Mouse (Mus musculus) liver, embryonic 13.5 days (tissue): ENCODE results near the gene Hist2h3c1. TPM values are rescaled to one million over a fixed set of nuclear protein-coding genes. Genes with fewer than 3 reads are reported as not detected.
"Not testable (repeated sequence)": the region's sequence is repeated elsewhere in the genome, so short reads cannot be mapped to it uniquely, and the experiment has no call there.

Experiments used
- ATAC-seq: fragments of 200-750 bp; cut with Nextera tagmentation; 2 replicates; pipeline ENCODE4 v1.8.0; 2017; ENCODE audit warnings: low read depth, mild to moderate bottlenecking, moderate number of reproducible peaks, moderate library complexity
- DNase-seq: peaks from one replicate; pipeline ENCODE4 v3.0.0; 2022
- H3K27ac ChIP-seq: fragments of 300-500 bp; sonication (generic); 2 replicates; pipeline ENCODE4 v1.5.1; 2015; ENCODE audit warnings: moderate library complexity, mild to moderate bottlenecking, inconsistent platforms
- H3K27me3 ChIP-seq: fragments of 300-500 bp; sonication (generic); 2 replicates; pipeline ENCODE4 v1.6.1; 2015; ENCODE audit warnings: mild to moderate bottlenecking, inconsistent platforms
- H3K36me3 ChIP-seq: fragments of 300-500 bp; sonication (generic); 2 replicates; pipeline ENCODE4 v1.6.1; 2015; ENCODE audit warnings: mild to moderate bottlenecking, inconsistent platforms
- H3K4me1 ChIP-seq: fragments of 300-500 bp; sonication (generic); replicated peaks from 2 replicates; pipeline ENCODE4 v1.6.1; 2015; ENCODE audit warnings: inconsistent platforms
- H3K4me2 ChIP-seq: fragments of 300-500 bp; sonication (generic); 2 replicates; pipeline ENCODE4 v1.6.1; 2015; ENCODE audit warnings: inconsistent platforms, mild to moderate bottlenecking, moderate library complexity
- H3K4me3 ChIP-seq: fragments of 300-500 bp; sonication (generic); replicated peaks from 2 replicates; pipeline ENCODE4 v1.5.1; 2015; ENCODE audit warnings: mild to moderate bottlenecking, inconsistent platforms
- H3K9ac ChIP-seq: fragments of 300-500 bp; sonication (generic); 2 replicates; pipeline ENCODE4 v1.6.1; 2015; ENCODE audit warnings: mild to moderate bottlenecking, inconsistent platforms
- H3K9me3 ChIP-seq: fragments of 300-500 bp; sonication (generic); replicated peaks from 2 replicates; pipeline ENCODE4 v1.6.1; 2016; ENCODE audit warnings: inconsistent platforms
- WGBS: fragments of 180-500 bp; shearing (Covaris S2); methylation state at CpG from one replicate; pipeline ENCODE4 v1.1.7; 2015; ENCODE audit not compliant: insufficient replicate concordance; 5-methylcytosine and 5-hydroxymethylcytosine counted together
- polyA plus RNA-seq: library from polyadenylated mRNA; unstranded; fragments of >200 nt; fragmentation: Nextera tagmentation; extraction: Ambion mirVana; gene quantifications from 2 replicates; pipeline ENCODE4 v1.2.1, GENCODE M21; 2015

Gene Hist2h3c1
- polyA plus RNA-seq, 1 experiment from 2014 or later: 2.3 TPM

DNA sequence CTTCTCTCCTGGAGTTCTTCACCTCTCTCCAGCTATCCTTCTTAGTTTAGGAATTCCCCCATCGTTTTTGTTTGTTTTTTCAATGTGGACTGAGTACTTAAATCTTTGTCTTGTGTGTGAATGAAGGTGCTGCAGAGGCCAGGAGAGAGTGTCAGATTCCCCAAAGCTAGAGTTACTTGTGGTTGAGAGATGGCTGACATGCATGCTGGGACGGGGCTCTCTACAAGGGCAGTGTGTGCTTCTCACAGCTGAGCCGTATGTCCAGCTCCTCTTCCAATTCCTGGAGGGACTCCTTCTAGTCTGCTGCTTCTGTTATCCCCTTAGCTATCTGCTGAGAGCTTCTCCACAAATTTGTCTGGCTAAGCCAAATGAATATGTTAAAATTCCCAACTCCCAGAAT is 10.6 kb upstream of the Hist2h3c1 start:
- peak overlapping the region; percentile 97; the same call in 1 of the 2 replicates for H3K27ac ChIP-seq
- H3K4me1 ChIP-seq: peaks cover 34% of the 10 kb centered on the region
- 61% methylated on average over 3 of the region's 3 CpGs for WGBS
- DNase-seq (no peak), ATAC-seq (no peak)
- no peaks in the 10 kb centered on the region for H3K9me3 ChIP-seq
- H3K36me3 ChIP-seq: no peaks in the 10 kb centered on the region
- no peaks in the 10 kb centered on the region for H3K27me3 ChIP-seq
- peak overlapping the region; percentile 79 for H3K4me2 ChIP-seq
- peak overlapping the region; percentile 88 for H3K9ac ChIP-seq
- H3K4me3 ChIP-seq: peak overlapping the region; percentile 64

- H3K27ac ChIP-seq: peak overlapping the region; percentile 97
- peak overlapping the region; percentile 64 for H3K4me3 ChIP-seq
- H3K4me2 ChIP-seq: peak overlapping the region; percentile 79
- no peaks in the 10 kb centered on the region for H3K27me3 ChIP-seq
- no peak for DNase-seq
- no peaks in the 10 kb centered on the region for H3K36me3 ChIP-seq
- peak overlapping the region; percentile 88 for H3K9ac ChIP-seq
- no peak for ATAC-seq
- H3K4me1 ChIP-seq: peaks cover 39% of the 10 kb centered on the region
- H3K9me3 ChIP-seq: no peaks in the 10 kb centered on the region
- 78% methylated on average over 4 of the region's 4 CpGs for WGBS
Observed at GRCm38 (mm10) chr3:96236834-96237334, 9.6 kb upstream of the Hist2h3c1 start.

DNA sequence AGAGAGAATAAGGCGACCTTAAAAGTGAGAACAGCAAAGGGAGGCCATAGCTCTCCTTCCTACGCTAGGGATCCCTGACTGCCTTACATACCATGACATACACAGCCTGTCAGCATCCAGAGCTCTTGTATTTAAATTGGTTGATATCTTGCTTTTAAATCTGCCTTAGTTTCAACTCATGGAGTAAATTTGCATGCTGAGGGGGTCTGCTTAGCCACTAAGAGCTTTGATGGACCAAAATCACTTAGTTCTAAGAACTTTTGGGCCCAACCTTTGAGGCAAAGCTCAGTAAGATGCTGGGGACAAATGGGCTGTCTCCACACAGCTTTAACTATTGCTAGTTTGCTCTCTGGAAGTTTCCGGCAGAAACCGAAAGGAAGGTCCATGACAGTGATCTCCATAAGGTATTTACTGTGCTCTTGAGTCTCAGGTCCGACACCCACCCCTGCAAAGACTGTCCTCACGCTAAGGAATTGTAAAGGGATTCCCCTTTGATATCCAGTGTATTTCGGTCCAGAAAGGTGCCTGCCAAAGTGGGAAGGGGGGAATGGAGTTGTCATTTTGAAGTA is 9.1 kb upstream of the Hist2h3c1 start:
- H3K4me1 ChIP-seq: peaks cover 44% of the 10 kb centered on the region
- H3K27me3 ChIP-seq: no peaks in the 10 kb centered on the region
- peak overlapping the region; percentile 97 for H3K27ac ChIP-seq
- H3K36me3 ChIP-seq: no peaks in the 10 kb centered on the region
- ATAC-seq (no peak), DNase-seq (no peak)
- no peaks in the 10 kb centered on the region for H3K9me3 ChIP-seq
- H3K4me3 ChIP-seq: peak overlapping the region; percentile 64
- 23% methylated on average over 7 of the region's 7 CpGs for WGBS
- H3K4me2 ChIP-seq: peak overlapping the region; percentile 79
- peak overlapping the region; percentile 88 for H3K9ac ChIP-seq

DNA sequence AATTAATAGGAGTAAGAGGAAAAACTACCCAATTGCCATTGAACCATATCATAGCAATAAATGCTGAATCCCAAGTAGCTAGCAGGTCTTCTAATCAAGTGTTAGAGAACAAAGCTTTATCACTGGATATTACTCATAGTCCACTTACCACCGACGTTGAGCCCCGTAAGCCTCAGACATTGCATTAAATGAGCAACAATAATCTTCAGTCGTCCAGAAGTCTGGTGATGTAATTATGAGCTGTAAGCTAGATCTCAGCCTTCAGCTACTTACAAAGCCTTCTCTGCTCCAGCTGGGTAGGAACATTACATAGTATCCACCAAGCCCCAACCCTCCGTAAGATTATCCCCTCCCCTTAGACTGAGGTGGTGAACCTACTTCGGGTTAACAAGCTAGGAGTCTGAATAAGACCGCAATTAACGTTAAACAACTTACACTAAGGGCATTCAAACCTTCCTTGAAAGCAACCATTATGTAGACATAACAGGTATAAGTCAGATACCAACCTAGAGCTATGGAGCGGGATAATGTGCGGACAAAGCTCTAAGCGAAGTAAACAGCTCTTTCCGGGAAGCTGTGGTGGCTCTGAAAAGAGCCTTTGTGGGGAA is 8.5 kb upstream of the Hist2h3c1 start:
- Histone ChIP-seq H3K4me2 (peak overlapping the region; percentile 79), H3K4me3 (peak overlapping the region; percentile 64), H3K27me3 (no peaks in the 10 kb centered on the region), H3K9me3 (no peaks in the 10 kb centered on the region), H3K27ac (peak overlapping the region; percentile 97), H3K36me3 (no peaks in the 10 kb centered on the region), H3K4me1 (peaks cover 48% of the 10 kb centered on the region), H3K9ac (peak overlapping the region; percentile 88)
- ATAC-seq (no peak; the same call in 1 of the 2 replicates), DNase-seq (peak; percentile 50)
- under 1% methylated on average over 12 of the region's 12 CpGs for WGBS

- peak; percentile 77 for DNase-seq
- Histone ChIP-seq H3K4me1 (peaks cover 60% of the 10 kb centered on the region), H3K9ac (peak within 1 kb of the TSS; percentile 88), H3K27ac (peak within 1 kb of the TSS; percentile 97), H3K4me2 (peak within 1 kb of the TSS; percentile 79), H3K4me3 (peak within 1 kb of the TSS; percentile 64)
- not testable (repeated sequence) for H3K27me3 ChIP-seq, H3K36me3 ChIP-seq, H3K9me3 ChIP-seq
- ATAC-seq: peak; percentile 84
- 0% methylated on average over 11 of the region's 68 CpGs for WGBS
Observed at GRCm38 (mm10) chr3:96238954-96239793, 7.3 kb upstream of the Hist2h3c1 start, which contains the start of gene Hist2h3c2. Hist2h3c2 (minus strand) TSS chr3:96239127.

DNA sequence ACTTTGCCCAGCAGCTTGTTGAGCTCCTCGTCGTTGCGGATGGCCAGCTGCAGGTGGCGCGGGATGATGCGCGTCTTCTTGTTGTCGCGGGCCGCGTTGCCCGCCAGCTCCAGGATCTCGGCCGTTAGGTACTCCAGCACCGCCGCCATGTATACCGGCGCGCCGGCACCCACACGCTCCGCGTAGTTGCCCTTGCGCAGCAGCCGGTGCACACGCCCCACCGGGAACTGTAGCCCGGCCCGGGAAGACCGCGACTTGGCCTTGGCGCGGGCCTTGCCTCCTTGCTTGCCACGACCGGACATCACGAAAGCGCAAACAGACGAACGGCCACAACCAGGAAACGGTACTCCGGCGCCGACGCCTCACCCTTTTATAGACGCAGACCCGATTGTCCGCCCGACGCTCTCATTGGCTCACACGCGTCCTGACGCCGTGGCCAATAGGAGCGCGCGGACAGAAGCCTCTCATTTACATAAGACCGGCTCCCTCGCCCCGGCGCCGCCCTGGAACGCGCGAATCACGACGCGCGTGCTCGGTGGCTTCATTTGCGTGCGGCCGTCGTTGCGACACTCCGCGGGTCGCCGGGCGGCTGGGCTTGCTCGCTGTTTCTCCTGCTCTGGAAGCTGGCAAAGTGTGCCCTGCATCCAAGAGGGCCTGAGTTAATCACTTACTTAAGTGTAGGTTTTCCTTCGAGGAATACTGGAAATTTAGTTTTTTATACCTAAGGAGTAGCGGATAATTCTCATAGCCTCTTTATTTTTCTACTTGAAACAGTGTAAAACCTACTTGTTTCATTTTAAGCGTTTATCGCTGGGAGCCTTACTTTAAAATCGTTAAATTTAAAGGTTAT is 6.3 kb upstream of the Hist2h3c1 start, which contains the start of gene Hist2h2aa2:
TSS of gene Hist2h2aa2 (minus strand) at position 328 of the 850 bp plus-strand sequence.
- WGBS: 3% methylated on average over 37 of the region's 85 CpGs
- peak; percentile 65 for ATAC-seq
- Histone ChIP-seq H3K27ac (peak within 1 kb of the TSS; percentile 98), H3K4me2 (peak within 1 kb of the TSS; percentile 49), H3K4me1 (peaks cover 68% of the 10 kb centered on the region), H3K4me3 (peak within 1 kb of the TSS; percentile 44), H3K9ac (peak within 1 kb of the TSS; percentile 69)
- not testable (repeated sequence) for H3K27me3 ChIP-seq, H3K9me3 ChIP-seq, H3K36me3 ChIP-seq
- DNase-seq: peak; percentile 98

GRCm38 (mm10) chr3:96240799-96241197 is 5.7 kb upstream of the Hist2h3c1 start:
- DNase-seq: no peak
- H3K4me1 ChIP-seq: peaks cover 65% of the 10 kb centered on the region
- no peaks in the 10 kb centered on the region for H3K27me3 ChIP-seq
- peak overlapping the region; percentile 49 for H3K4me2 ChIP-seq
- WGBS: 81% methylated on average over 9 of the region's 9 CpGs
- no peaks in the 10 kb centered on the region for H3K36me3 ChIP-seq
- H3K4me3 ChIP-seq: peak overlapping the region; percentile 16; the same call in 1 of the 2 replicates
- ATAC-seq: no peak
- peak overlapping the region; percentile 69 for H3K9ac ChIP-seq
- no peaks in the 10 kb centered on the region for H3K9me3 ChIP-seq
- peak overlapping the region; percentile 98 for H3K27ac ChIP-seq

- Histone ChIP-seq H3K9me3 (no peaks in the 10 kb centered on the region), H3K27me3 (no peaks in the 10 kb centered on the region), H3K4me3 (peak overlapping the region; percentile 66), H3K36me3 (no peaks in the 10 kb centered on the region), H3K4me2 (peak overlapping the region; percentile 77), H3K27ac (peak overlapping the region; percentile 98), H3K9ac (peak overlapping the region; percentile 91), H3K4me1 (peaks cover 61% of the 10 kb centered on the region)
- DNase-seq: no peak
- 63% methylated on average over 7 of the region's 7 CpGs for WGBS
- ATAC-seq: no peak
Observed at GRCm38 (mm10) chr3:96243921-96244572, 2.4 kb upstream of the Hist2h3c1 start.

DNA sequence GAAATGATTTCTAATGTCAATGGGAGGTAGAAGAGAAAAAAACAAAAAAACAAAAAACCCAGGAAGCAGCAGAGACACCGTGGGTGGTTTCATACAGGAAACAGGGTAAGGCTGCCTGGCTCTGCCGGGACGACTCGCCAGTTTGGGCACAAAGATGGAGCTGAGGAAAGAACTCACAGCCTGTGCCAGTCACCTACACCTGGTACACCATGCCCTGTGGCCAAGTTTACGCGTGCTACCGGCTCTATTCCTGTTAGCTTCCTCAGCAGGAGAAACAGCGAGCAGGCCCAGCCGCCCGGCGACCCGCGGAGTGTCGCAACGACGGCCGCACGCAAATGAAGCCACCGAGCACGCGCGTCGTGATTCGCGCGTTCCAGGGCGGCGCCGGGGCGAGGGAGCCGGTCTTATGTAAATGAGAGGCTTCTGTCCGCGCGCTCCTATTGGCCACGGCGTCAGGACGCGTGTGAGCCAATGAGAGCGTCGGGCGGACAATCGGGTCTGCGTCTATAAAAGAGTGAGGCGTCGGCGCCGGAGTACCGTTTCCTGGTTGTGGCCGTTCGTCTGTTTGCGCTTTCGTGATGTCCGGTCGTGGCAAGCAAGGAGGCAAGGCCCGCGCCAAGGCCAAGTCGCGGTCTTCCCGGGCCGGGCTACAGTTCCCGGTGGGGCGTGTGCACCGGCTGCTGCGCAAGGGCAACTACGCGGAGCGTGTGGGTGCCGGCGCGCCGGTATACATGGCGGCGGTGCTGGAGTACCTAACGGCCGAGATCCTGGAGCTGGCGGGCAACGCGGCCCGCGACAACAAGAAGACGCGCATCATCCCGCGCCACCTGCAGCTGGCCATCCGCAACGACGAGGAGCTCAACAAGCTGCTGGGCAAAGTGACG is 1.2 kb upstream of the Hist2h3c1 start, which contains the start of gene Hist2h2aa1:
TSS of gene Hist2h2aa1 (plus strand) at position 495 of the 884 bp plus-strand sequence.
- under 1% methylated on average over 38 of the region's 88 CpGs for WGBS
- H3K9ac ChIP-seq: peak within 1 kb of the TSS; percentile 91
- peak within 1 kb of the TSS; percentile 98 for H3K27ac ChIP-seq
- ATAC-seq: peak; percentile 72
- peak; percentile 83 for DNase-seq
- not testable (repeated sequence) for H3K9me3 ChIP-seq, H3K27me3 ChIP-seq, H3K36me3 ChIP-seq
- H3K4me3 ChIP-seq: peak within 1 kb of the TSS; percentile 66
- H3K4me2 ChIP-seq: peak within 1 kb of the TSS; percentile 77
- peaks cover 73% of the 10 kb centered on the region for H3K4me1 ChIP-seq
